Mouse (Mus musculus) neural tube, embryonic 14.5 days (tissue): ENCODE measurements around the gene Neurl2. TPM values are rescaled to one million over a fixed set of nuclear protein-coding genes. Genes with fewer than 3 reads are reported as not detected.

ENCODE experiments used
- ATAC-seq: fragments of 200-750 bp; cut with Nextera tagmentation; 2 replicates; pipeline ENCODE4 v1.8.0; 2017; ENCODE audit warnings: low read depth, mild to moderate bottlenecking, moderate TSS enrichment, moderate library complexity
- H3K27ac ChIP-seq: fragments of 300-500 bp; sonication (generic); 2 replicates; pipeline ENCODE4 v1.5.1; 2014; ENCODE audit warnings: low read depth, mild to moderate bottlenecking, control low read depth, low read length, moderate library complexity, mixed read lengths
- H3K27me3 ChIP-seq: fragments of 300-500 bp; sonication (generic); 2 replicates; pipeline ENCODE4 v1.6.1; 2014; ENCODE audit warnings: low read length; ENCODE audit not compliant: control insufficient read depth, insufficient read depth
- H3K36me3 ChIP-seq: fragments of 300-500 bp; sonication (generic); 2 replicates; pipeline ENCODE4 v1.6.1; 2014; ENCODE audit warnings: low read length, mixed read lengths; ENCODE audit not compliant: control insufficient read depth, insufficient read depth
- H3K4me1 ChIP-seq: fragments of 300-500 bp; sonication (generic); 2 replicates; pipeline ENCODE4 v1.6.1; 2014; ENCODE audit warnings: low read length; ENCODE audit not compliant: control insufficient read depth, insufficient read depth
- H3K4me2 ChIP-seq: fragments of 300-500 bp; sonication (generic); 2 replicates; pipeline ENCODE4 v1.6.1; 2014; ENCODE audit warnings: mild to moderate bottlenecking, low read depth, low read length, control low read depth
- H3K4me3 ChIP-seq: fragments of 300-500 bp; sonication (generic); 2 replicates; pipeline ENCODE4 v1.5.1; 2014; ENCODE audit warnings: low read depth, low read length, control low read depth, mixed read lengths
- H3K9ac ChIP-seq: fragments of 300-500 bp; sonication (generic); replicated peaks from 2 replicates; pipeline ENCODE4 v1.6.1; 2014; ENCODE audit warnings: low read depth, mild to moderate bottlenecking, control low read depth, low read length, mixed read lengths
- H3K9me3 ChIP-seq: fragments of 300-500 bp; sonication (generic); 2 replicates; pipeline ENCODE4 v1.6.1; 2016; ENCODE audit warnings: low read length; ENCODE audit not compliant: control insufficient read depth
- WGBS: fragments of 180-500 bp; shearing (Covaris S2); extraction: QIAGEN DNeasy Blood & Tissue Kit; methylation state at CpG from one replicate; pipeline ENCODE4 v1.1.7; 2014; 5-methylcytosine and 5-hydroxymethylcytosine counted together
- polyA plus RNA-seq: library from polyadenylated mRNA; unstranded; fragments of >200 nt; fragmentation: Nextera tagmentation; extraction: Ambion mirVana; gene quantifications from 2 replicates; pipeline ENCODE4 v1.2.1, GENCODE M21; 2014

Gene Neurl2
- polyA plus RNA-seq, 1 experiment from 2014 or later: 7.2 TPM

- no peaks in the 10 kb centered on the region for H3K9me3 ChIP-seq
- H3K4me2 ChIP-seq: no peak overlapping the region
- ATAC-seq: no peak
- H3K9ac ChIP-seq: no peak overlapping the region
- H3K4me1 ChIP-seq: no peaks in the 10 kb centered on the region
- no peak overlapping the region for H3K27ac ChIP-seq
- 85% methylated on average over 10 of the region's 10 CpGs for WGBS
- H3K27me3 ChIP-seq: no peaks in the 10 kb centered on the region
- no peak overlapping the region for H3K4me3 ChIP-seq
- H3K36me3 ChIP-seq: peaks cover 11% of the 10 kb centered on the region
These were observed 45.5 kb downstream of the Neurl2 start for GRCm38 (mm10) chr2:164787779-164788178.

- Histone ChIP-seq H3K27ac (no peak overlapping the region), H3K4me3 (peak overlapping the region; percentile 65; the same call in 1 of the 2 replicates), H3K27me3 (no peaks in the 10 kb centered on the region), H3K9me3 (no peaks in the 10 kb centered on the region), H3K9ac (no peak overlapping the region; the same call in 1 of the 2 replicates), H3K4me2 (peak overlapping the region; percentile 86), H3K4me1 (no peaks in the 10 kb centered on the region), H3K36me3 (peaks cover 4% of the 10 kb centered on the region; the same call in 1 of the 2 replicates)
- WGBS: 90% methylated on average over 3 of the region's 3 CpGs
- ATAC-seq: no peak
These were observed 46.2 kb downstream of the Neurl2 start for GRCm38 (mm10) chr2:164787032-164787431.

DNA sequence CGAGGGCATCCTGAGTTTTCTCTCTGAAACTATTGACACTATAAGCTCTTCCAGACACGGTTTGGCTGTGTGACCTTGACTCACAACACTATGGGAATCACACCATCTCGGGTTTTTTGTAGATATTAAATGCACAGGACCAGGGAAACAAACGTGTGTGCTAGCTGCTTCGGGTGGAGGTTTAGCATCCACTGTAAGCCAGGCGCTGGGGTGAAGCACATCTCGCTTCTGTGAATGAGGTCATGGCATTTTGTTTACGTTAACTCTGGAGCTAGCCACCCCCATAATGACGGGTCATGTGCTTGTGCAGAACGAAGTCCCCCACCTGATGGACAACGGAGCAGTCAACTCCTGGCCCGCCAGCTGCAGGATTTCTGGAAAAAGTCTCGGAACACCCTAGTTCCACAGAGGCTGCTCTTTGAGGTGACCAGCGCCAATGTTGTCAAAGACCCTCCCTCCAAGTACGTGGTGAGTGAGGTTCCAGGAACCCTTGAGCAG lies 46.8 kb downstream of the Neurl2 start:
- WGBS: 11% methylated on average over 15 of the region's 15 CpGs
- peak overlapping the region; percentile 65 for H3K4me3 ChIP-seq
- H3K9me3 ChIP-seq: no peaks in the 10 kb centered on the region
- ATAC-seq: no peak
- H3K4me1 ChIP-seq: no peaks in the 10 kb centered on the region
- peak overlapping the region; percentile 86 for H3K4me2 ChIP-seq
- H3K27ac ChIP-seq: peak overlapping the region; percentile 64; the same call in 1 of the 2 replicates
- H3K27me3 ChIP-seq: no peaks in the 10 kb centered on the region
- H3K9ac ChIP-seq: peak overlapping the region; percentile 76
- no peaks in the 10 kb centered on the region; the same call in 1 of the 2 replicates for H3K36me3 ChIP-seq

DNA sequence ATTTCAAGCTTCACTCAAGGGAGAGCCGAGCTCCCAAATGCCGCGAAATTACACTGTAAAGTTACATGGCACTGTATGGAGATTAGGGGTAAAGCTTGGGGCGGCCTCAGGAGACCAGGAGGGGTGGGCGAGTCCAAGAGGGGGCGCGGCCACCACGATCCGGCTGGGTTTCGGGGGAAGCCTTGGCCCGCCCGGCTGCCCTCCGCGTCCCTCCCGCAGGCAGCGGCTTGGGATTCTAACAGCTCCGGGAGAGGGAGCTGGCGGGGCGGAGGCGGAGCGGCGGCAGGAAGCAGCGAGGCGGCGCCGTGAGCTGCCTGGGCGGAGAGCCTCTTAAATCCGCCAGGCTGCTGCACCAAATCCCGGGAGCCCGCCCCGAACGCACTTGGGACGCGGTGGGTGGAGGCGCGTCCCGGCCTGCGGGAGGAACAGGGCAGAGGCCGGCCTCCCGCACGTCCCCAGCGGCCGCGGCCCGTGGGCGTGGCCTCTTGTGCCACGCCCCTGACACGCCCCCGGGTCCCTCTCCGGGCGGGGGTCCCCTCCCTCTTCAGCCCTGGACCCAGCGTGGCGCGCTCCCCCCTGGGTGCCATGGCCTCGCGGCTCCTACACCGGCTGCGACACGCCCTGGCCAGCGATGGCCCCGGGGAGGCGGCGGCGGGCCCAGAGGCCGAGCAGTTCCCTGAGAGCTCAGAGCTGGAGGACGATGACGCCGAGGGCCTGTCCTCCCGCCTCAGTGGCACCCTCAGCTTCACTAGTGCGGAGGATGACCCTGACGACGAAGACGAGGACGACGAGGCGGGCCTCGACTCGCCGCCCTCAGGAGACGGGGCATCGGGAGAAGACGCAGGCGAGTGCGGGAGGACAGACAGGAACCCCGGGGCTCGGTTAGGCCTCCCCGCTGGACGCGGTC lies 47.5 kb downstream of the Neurl2 start, which contains the start of gene Snx21:
TSS of gene Snx21 (plus strand) at position 343 of the 907 bp plus-strand sequence.
- Histone ChIP-seq H3K27ac (peak within 1 kb of the TSS; percentile 64), H3K9me3 (no peaks in the 10 kb centered on the region), H3K27me3 (no peaks in the 10 kb centered on the region), H3K4me1 (no peaks in the 10 kb centered on the region), H3K4me3 (peak within 1 kb of the TSS; percentile 65), H3K9ac (peak within 1 kb of the TSS; percentile 76), H3K4me2 (peak within 1 kb of the TSS; percentile 86), H3K36me3 (no peaks in the 10 kb centered on the region; the same call in 1 of the 2 replicates)
- peak; percentile 76 for ATAC-seq
- WGBS: under 1% methylated on average over 68 of the region's 89 CpGs

DNA sequence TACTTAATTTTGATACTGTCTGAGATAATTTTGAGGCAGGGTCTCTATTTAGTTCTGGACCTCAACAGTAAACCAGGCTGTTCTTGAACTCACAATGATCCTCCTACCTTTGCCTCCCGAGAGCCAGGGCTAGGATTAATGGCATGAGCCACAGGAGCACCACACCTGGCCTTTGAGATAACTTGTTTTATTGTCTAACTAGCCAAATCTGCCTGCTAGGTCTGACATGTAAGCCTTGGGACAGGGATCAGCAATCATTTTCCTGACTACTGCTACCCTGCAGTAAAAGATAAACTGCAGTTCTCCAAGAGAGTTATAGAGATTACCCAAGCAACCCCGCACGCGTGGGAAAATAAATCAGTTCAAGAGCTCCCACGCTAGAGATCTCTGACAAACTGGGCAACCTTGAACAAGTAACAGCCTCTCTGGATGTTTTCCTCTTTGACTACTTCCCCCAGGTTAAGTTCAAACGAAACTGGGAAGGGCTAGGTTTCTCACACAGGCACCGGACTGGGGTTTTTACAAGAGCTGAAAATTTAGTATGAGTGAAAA lies 48.3 kb downstream of the Neurl2 start:
- ATAC-seq: no peak
- 12% methylated on average over 7 of the region's 7 CpGs for WGBS
- peak overlapping the region; percentile 64; the same call in 1 of the 2 replicates for H3K27ac ChIP-seq

GRCm38 (mm10) chr2:164783926-164784581 lies 49.2 kb downstream of the Neurl2 start:
- Histone ChIP-seq H3K9me3 (no peaks in the 10 kb centered on the region), H3K4me2 (no peak overlapping the region), H3K9ac (no peak overlapping the region), H3K36me3 (no peaks in the 10 kb centered on the region), H3K27ac (no peak overlapping the region), H3K4me1 (no peaks in the 10 kb centered on the region), H3K4me3 (no peak overlapping the region), H3K27me3 (no peaks in the 10 kb centered on the region)
- WGBS: 82% methylated on average over 7 of the region's 7 CpGs
- no peak for ATAC-seq

More for the DNA sequence above, 48.3 kb downstream of the Neurl2 start:
- peak overlapping the region; percentile 65 for H3K4me3 ChIP-seq
- no peaks in the 10 kb centered on the region for H3K4me1 ChIP-seq
- H3K9me3 ChIP-seq: no peaks in the 10 kb centered on the region
- H3K27me3 ChIP-seq: no peaks in the 10 kb centered on the region
- H3K4me2 ChIP-seq: peak overlapping the region; percentile 86
- no peaks in the 10 kb centered on the region; the same call in 1 of the 2 replicates for H3K36me3 ChIP-seq
- peak overlapping the region; percentile 76 for H3K9ac ChIP-seq

- Histone ChIP-seq H3K4me1 (no peaks in the 10 kb centered on the region), H3K9me3 (no peaks in the 10 kb centered on the region), H3K27me3 (no peaks in the 10 kb centered on the region), H3K36me3 (no peaks in the 10 kb centered on the region), H3K4me2 (no peak overlapping the region), H3K27ac (no peak overlapping the region), H3K4me3 (no peak overlapping the region), H3K9ac (no peak overlapping the region)
- ATAC-seq: no peak
- 78% methylated on average over 4 of the region's 4 CpGs for WGBS
These were observed 51.4 kb downstream of the Neurl2 start for GRCm38 (mm10) chr2:164781876-164782275.
